Mouse (Mus musculus): ENCODE results near the gene Rhoq.

DNA sequence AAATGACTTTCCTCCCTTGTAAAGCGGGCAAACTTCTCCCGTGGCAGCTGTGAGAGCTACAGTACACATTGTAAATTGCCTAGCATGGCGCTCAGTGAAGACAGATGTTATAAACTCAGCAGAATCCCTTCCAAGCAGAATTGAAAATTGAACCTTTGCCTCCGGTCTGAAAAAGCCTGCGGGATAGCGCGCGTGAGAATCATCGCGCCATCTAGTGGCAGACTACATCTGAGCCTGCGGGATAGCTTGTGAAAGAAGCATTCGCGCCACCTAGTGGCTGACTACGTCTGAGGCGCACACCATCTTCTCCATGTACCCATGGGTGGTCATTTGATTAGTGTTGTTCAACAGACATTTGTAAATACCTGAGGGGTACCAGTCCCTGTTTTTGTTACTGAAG is 81.5 kb downstream of the Rhoq start:
- TF ChIP-seq CTCF (IDR thresholded peaks at IDR 0.05) (no peak), POLR2A (IDR thresholded peaks at IDR 0.05; ENCODE audit: insufficient read depth, low read depth, low read length) (no peak)

Measured in heart, adult 2 months (tissue).